Mouse (Mus musculus) layer of hippocampus, postnatal 36 days (tissue): ENCODE data around the gene Foxo6. TPM values are rescaled to one million over a fixed set of nuclear protein-coding genes. Genes with fewer than 3 reads are reported as not detected.

Experiments
- DNase-seq, 2 experiments: peaks; one replicate each; pipeline ENCODE4 v3.0.0; 2022
- total RNA-seq, 2 experiments: library from RNA; stranded (reverse); gene quantifications; 2 replicates each; pipeline ENCODE4 v1.2.3; 2021

Foxo6 gene
- total RNA-seq, 2 experiments from 2014 or later, result 37.1 to 38.6 TPM

- no peak for DNase-seq
Observed at GRCm38 (mm10) chr4:120247412-120247811, 39.7 kb downstream of the Foxo6 start.

GRCm38 (mm10) chr4:120246086-120246485 lies 41.1 kb downstream of the Foxo6 start:
- no peak for DNase-seq

- DNase-seq, result peak; percentile 88 to 91
Observed at GRCm38 (mm10) chr4:120242783-120243262, 44.3 kb downstream of the Foxo6 start.

GRCm38 (mm10) chr4:120241106-120241505 lies 46.0 kb downstream of the Foxo6 start:
- DNase-seq, result no peak

- DNase-seq, result no peak
Observed at GRCm38 (mm10) chr4:120239419-120239818, 47.7 kb downstream of the Foxo6 start.

GRCm38 (mm10) chr4:120233243-120233642 lies 53.9 kb downstream of the Foxo6 start:
- no peak for DNase-seq

- no peak for DNase-seq
Observed at GRCm38 (mm10) chr4:120232541-120232940, 54.6 kb downstream of the Foxo6 start.

- no peak for DNase-seq
Observed at GRCm38 (mm10) chr4:120231982-120232381, 55.2 kb downstream of the Foxo6 start.

- DNase-seq, result peak; percentile 69 to 74
Observed at GRCm38 (mm10) chr4:120230256-120230649, 56.9 kb downstream of the Foxo6 start.

GRCm38 (mm10) chr4:120229505-120230255 lies 57.5 kb downstream of the Foxo6 start:
- no peak for DNase-seq

- no peak for DNase-seq
Observed at GRCm38 (mm10) chr4:120228613-120229012, 58.5 kb downstream of the Foxo6 start.

GRCm38 (mm10) chr4:120227224-120227623 lies 59.9 kb downstream of the Foxo6 start:
- no peak for DNase-seq

- DNase-seq, result no peak
Observed at GRCm38 (mm10) chr4:120226682-120227081, 60.5 kb downstream of the Foxo6 start.

GRCm38 (mm10) chr4:120225135-120225780 lies 61.9 kb downstream of the Foxo6 start:
- peak; percentile 72 to 73 for DNase-seq

- DNase-seq, result peak; percentile 23 to 46
Observed at GRCm38 (mm10) chr4:120223805-120224204, 63.3 kb downstream of the Foxo6 start.

GRCm38 (mm10) chr4:120223108-120223745 lies 63.9 kb downstream of the Foxo6 start:
- DNase-seq, result no peak

GRCm38 (mm10) chr4:120221708-120222107 lies 65.4 kb downstream of the Foxo6 start:
- DNase-seq, result no peak

- DNase-seq, result no peak
Observed at GRCm38 (mm10) chr4:120218878-120219277, 68.3 kb downstream of the Foxo6 start.

Other genes starting within 250 kb of the Foxo6 start
- gene AL607142.1, start 222.4 kb downstream of the Foxo6 start, total RNA-seq, result not detected
- not detected for gene Edn2, start 126.1 kb downstream of the Foxo6 start, total RNA-seq
- 10 to 100 TPM; 86.8 to 97.9 TPM for gene Scmh1, start 117.9 kb upstream of the Foxo6 start, total RNA-seq
- under 1 TPM; 0.20 to 0.37 TPM for gene Slfnl1, start 244.9 kb upstream of the Foxo6 start, total RNA-seq